Mouse (Mus musculus): Measurements from ENCODE around the gene Gm17409. TPM values are rescaled to one million over a fixed set of nuclear protein-coding genes. Genes with fewer than 3 reads are reported as not detected.

The Gm17409 gene
- polyA plus RNA-seq, 1 experiment from 2014 or later, result not detected

DNA sequence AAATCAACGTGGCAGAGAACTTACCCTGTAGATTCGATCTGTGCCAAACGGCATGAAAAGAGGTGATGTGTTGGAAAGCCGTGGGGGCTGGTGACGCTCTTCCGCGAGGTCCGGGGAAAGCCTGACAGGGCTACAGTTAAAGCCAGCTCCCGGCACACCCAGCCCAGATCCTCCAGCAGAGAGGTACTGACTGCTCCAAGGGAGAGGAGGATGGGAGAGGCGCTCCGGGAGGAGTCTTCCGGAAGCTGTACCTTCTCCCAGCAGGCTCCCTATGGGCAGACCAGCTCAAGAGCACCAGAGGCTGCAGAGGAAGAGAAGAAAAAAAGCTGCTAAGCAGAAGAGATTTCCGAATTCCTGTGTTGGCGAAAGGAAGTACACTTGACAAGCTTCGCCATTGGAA is 46.1 kb downstream of the Gm17409 start:
- Histone ChIP-seq H3K4me1 (replicated peaks) (peaks cover 15% of the 10 kb centered on the region), H3K27ac (replicated peaks) (no peak overlapping the region), H3K4me3 (no peak overlapping the region), H3K27me3 (no peaks in the 10 kb centered on the region), H3K9ac (no peak overlapping the region), H3K36me3 (no peaks in the 10 kb centered on the region), H3K9me3 (no peaks in the 10 kb centered on the region), H3K4me2 (no peak overlapping the region)
- ATAC-seq (ENCODE audit: low FRiP score, low read depth), result no peak
- 48% methylated on average over 15 of the region's 15 CpGs for WGBS

DNA sequence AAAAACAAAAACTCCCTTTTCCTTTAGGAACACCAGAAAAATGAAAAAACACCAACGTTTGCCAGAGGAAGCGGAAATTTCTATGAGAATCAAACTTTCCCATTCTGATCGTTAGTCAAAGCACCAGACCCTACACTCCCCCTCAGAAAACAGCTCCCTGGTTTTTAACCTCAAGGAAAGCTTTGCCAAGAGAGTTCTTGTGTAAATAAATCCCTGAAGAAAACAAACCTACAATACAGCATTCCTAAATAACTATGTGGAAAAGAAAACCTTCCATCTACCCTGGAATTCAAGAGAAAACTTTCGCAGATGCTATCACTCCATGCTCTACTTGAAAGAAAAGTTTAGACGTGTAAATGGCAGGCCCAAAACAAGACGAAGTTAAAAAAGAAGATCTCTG is 47.0 kb downstream of the Gm17409 start:
- peaks cover 15% of the 10 kb centered on the region for H3K4me1 ChIP-seq (replicated peaks)
- H3K9ac ChIP-seq, result no peak overlapping the region
- H3K27ac ChIP-seq (replicated peaks), result no peak overlapping the region
- H3K4me2 ChIP-seq, result no peak overlapping the region
- H3K9me3 ChIP-seq, result no peaks in the 10 kb centered on the region
- ATAC-seq (ENCODE audit: low FRiP score, low read depth), result no peak
- H3K36me3 ChIP-seq, result no peaks in the 10 kb centered on the region
- H3K4me3 ChIP-seq, result no peak overlapping the region
- H3K27me3 ChIP-seq, result no peaks in the 10 kb centered on the region
- 69% methylated on average over 6 of the region's 6 CpGs for WGBS

DNA sequence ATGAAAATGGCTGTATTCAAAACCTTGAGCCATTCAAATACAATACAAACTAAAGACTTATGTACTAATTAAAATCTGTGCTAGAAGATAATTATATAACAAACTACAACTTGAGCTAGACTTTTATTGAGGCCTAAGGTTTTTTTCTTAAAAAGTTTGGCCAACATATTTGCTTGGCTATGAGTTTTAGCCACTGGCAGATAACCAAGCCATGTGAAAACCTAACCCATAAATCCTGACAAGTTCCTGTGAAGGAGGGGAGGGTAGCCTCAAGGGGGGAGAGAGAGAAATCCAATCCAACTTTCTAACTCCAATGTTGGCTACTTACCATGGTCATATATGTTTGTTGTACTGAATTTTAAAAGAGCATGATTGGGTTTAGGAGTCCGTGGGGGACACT is 48.6 kb downstream of the Gm17409 start:
- Histone ChIP-seq H3K4me1 (replicated peaks) (peaks cover 10% of the 10 kb centered on the region), H3K4me3 (no peak overlapping the region), H3K36me3 (no peaks in the 10 kb centered on the region), H3K9me3 (no peaks in the 10 kb centered on the region), H3K27me3 (no peaks in the 10 kb centered on the region), H3K27ac (replicated peaks) (no peak overlapping the region), H3K9ac (no peak overlapping the region), H3K4me2 (no peak overlapping the region)
- 86% methylated on average over 1 of the region's 1 CpGs for WGBS
- no peak for ATAC-seq (ENCODE audit: low FRiP score, low read depth)

Other genes with a start within 250 kb of the Gm17409 start
- gene Acvr1c, start 112.2 kb upstream of the Gm17409 start, polyA plus RNA-seq (2015; fragmentation: Nextera tagmentation; extraction: Ambion mirVana), result 0.21 and 0.51 TPM in 2 replicates
- gene Acvr1, start 97.0 kb downstream of the Gm17409 start, polyA plus RNA-seq (2015; fragmentation: Nextera tagmentation; extraction: Ambion mirVana), result 4.5 and 5.0 TPM in 2 replicates
- gene Upp2, start 97.2 kb downstream of the Gm17409 start, polyA plus RNA-seq (2015; fragmentation: Nextera tagmentation; extraction: Ambion mirVana), result 12.0 and 16.2 TPM in 2 replicates

All from hindbrain, embryonic 15.5 days (tissue).